Mouse (Mus musculus) midbrain, embryonic 11.5 days (tissue): Measurements from ENCODE around the gene Tmem210. TPM values are rescaled to one million over a fixed set of nuclear protein-coding genes. Genes with fewer than 3 reads are reported as not detected.

Source experiments
- ATAC-seq: fragments of 200-750 bp; cut with Nextera tagmentation; 2 replicates; pipeline ENCODE4 v1.8.0; 2017; ENCODE audit warnings: moderate TSS enrichment, moderate library complexity; ENCODE audit not compliant: low FRiP score
- DNase-seq: peaks from one replicate; pipeline ENCODE4 v3.0.0; 2015; ENCODE audit warnings: low spot score; ENCODE audit errors: missing footprints
- H3K27ac ChIP-seq: fragments of 300-500 bp; sonication (generic); 2 replicates; pipeline ENCODE4 v1.5.1; 2014; ENCODE audit warnings: low read depth, low read length
- H3K27me3 ChIP-seq: fragments of 300-500 bp; sonication (generic); 2 replicates; pipeline ENCODE4 v1.6.1; 2014; ENCODE audit warnings: mild to moderate bottlenecking, low read length, moderate library complexity, mixed read lengths; ENCODE audit not compliant: control insufficient read depth, insufficient read depth
- H3K36me3 ChIP-seq: fragments of 300-500 bp; sonication (generic); 2 replicates; pipeline ENCODE4 v1.6.1; 2014; ENCODE audit warnings: mild to moderate bottlenecking, low read length, moderate library complexity, mixed read lengths; ENCODE audit not compliant: control insufficient read depth, insufficient read depth
- H3K4me1 ChIP-seq: fragments of 300-500 bp; sonication (generic); 2 replicates; pipeline ENCODE4 v1.6.1; 2014; ENCODE audit warnings: low read length; ENCODE audit not compliant: control insufficient read depth, insufficient read depth
- H3K4me2 ChIP-seq: fragments of 300-500 bp; sonication (generic); 2 replicates; pipeline ENCODE4 v1.6.1; 2014; ENCODE audit warnings: mild to moderate bottlenecking, moderate library complexity
- H3K4me3 ChIP-seq: fragments of 300-500 bp; sonication (generic); 2 replicates; pipeline ENCODE4 v1.5.1; 2014; ENCODE audit warnings: low read depth, low read length
- H3K9ac ChIP-seq: fragments of 300-500 bp; sonication (generic); 2 replicates; pipeline ENCODE4 v1.6.1; 2014; ENCODE audit warnings: low read length
- H3K9me3 ChIP-seq: fragments of 300-500 bp; sonication (generic); 2 replicates; pipeline ENCODE4 v1.6.1; 2016; ENCODE audit warnings: low read length; ENCODE audit not compliant: control insufficient read depth
- WGBS: fragments of 180-500 bp; shearing (Covaris S2); extraction: QIAGEN DNeasy Blood & Tissue Kit; methylation state at CpG from one replicate; pipeline ENCODE4 v1.1.7; 2014; 5-methylcytosine and 5-hydroxymethylcytosine counted together
- polyA plus RNA-seq: library from polyadenylated mRNA; unstranded; fragments of >200 nt; fragmentation: Nextera tagmentation; extraction: Ambion mirVana; gene quantifications from 2 replicates; pipeline ENCODE4 v1.2.1, GENCODE M21; 2014

Gene Tmem210
- polyA plus RNA-seq, 1 experiment from 2014 or later = not detected

- no peaks in the 10 kb centered on the region for H3K9me3 ChIP-seq
- peak within 1 kb of the TSS; percentile 83 for H3K4me3 ChIP-seq
- H3K4me2 ChIP-seq = peak within 1 kb of the TSS; percentile 97
- H3K27ac ChIP-seq = peak within 1 kb of the TSS; percentile 59; the same call in 1 of the 2 replicates
- under 1% methylated on average over 55 of the region's 55 CpGs for WGBS
- DNase-seq (peak; percentile 100), ATAC-seq (peak; percentile 97)
- peak within 1 kb of the TSS; percentile 91 for H3K9ac ChIP-seq
- H3K4me1 ChIP-seq = peaks cover 20% of the 10 kb centered on the region
- H3K36me3 ChIP-seq = peaks cover 14% of the 10 kb centered on the region
- H3K27me3 ChIP-seq = no peaks in the 10 kb centered on the region
Observed at GRCm38 (mm10) chr2:25271827-25272511, 16.0 kb upstream of the Tmem210 start, which contains the start of the genes Ssna1 and Anapc2. TSS of gene Ssna1 (minus strand) at chr2:25272438. TSS of gene Anapc2 (plus strand) at chr2:25272478.

GRCm38 (mm10) chr2:25272515-25272914, 15.4 kb upstream of the Tmem210 start:
- no peak overlapping the region for H3K27ac ChIP-seq
- no peaks in the 10 kb centered on the region for H3K9me3 ChIP-seq
- H3K4me3 ChIP-seq = peak overlapping the region; percentile 83
- ATAC-seq (peak; percentile 71), DNase-seq (no peak)
- peak overlapping the region; percentile 70 for H3K4me2 ChIP-seq
- under 1% methylated on average over 26 of the region's 29 CpGs for WGBS
- H3K36me3 ChIP-seq = peaks cover 14% of the 10 kb centered on the region
- H3K4me1 ChIP-seq = peaks cover 20% of the 10 kb centered on the region
- no peaks in the 10 kb centered on the region for H3K27me3 ChIP-seq
- H3K9ac ChIP-seq = peak overlapping the region; percentile 91

GRCm38 (mm10) chr2:25273010-25273409, 14.9 kb upstream of the Tmem210 start:
- ATAC-seq (no peak), DNase-seq (peak; percentile 86)
- Histone ChIP-seq H3K36me3 (peaks cover 16% of the 10 kb centered on the region), H3K9ac (peak overlapping the region; percentile 91), H3K4me2 (peak overlapping the region; percentile 70), H3K4me1 (peaks cover 20% of the 10 kb centered on the region), H3K4me3 (peak overlapping the region; percentile 83), H3K27me3 (no peaks in the 10 kb centered on the region), H3K9me3 (no peaks in the 10 kb centered on the region), H3K27ac (no peak overlapping the region)
- 40% methylated on average over 16 of the region's 16 CpGs for WGBS

- ATAC-seq = no peak
- Histone ChIP-seq H3K36me3 (peaks cover 40% of the 10 kb centered on the region), H3K27ac (no peak overlapping the region)
Observed at GRCm38 (mm10) chr2:25278928-25279882, 8.7 kb upstream of the Tmem210 start.

GRCm38 (mm10) chr2:25285551-25285950, 2.4 kb upstream of the Tmem210 start:
- ATAC-seq (no peak), DNase-seq (no peak)
- H3K9me3 ChIP-seq = no peaks in the 10 kb centered on the region
- H3K4me2 ChIP-seq = no peak overlapping the region
- WGBS = 89% methylated on average over 2 of the region's 2 CpGs
- H3K27ac ChIP-seq = no peak overlapping the region
- no peak overlapping the region for H3K9ac ChIP-seq
- H3K36me3 ChIP-seq = peaks cover 32% of the 10 kb centered on the region
- H3K27me3 ChIP-seq = peaks cover 28% of the 10 kb centered on the region
- H3K4me1 ChIP-seq = no peaks in the 10 kb centered on the region
- H3K4me3 ChIP-seq = no peak overlapping the region

More at GRCm38 (mm10) chr2:25278928-25279882, 8.7 kb upstream of the Tmem210 start:
- Histone ChIP-seq H3K27me3 (no peaks in the 10 kb centered on the region), H3K4me3 (no peak overlapping the region), H3K9me3 (no peaks in the 10 kb centered on the region), H3K4me1 (no peaks in the 10 kb centered on the region), H3K4me2 (no peak overlapping the region), H3K9ac (no peak overlapping the region)
- peak; percentile 96 for DNase-seq
- 61% methylated on average over 13 of the region's 13 CpGs for WGBS

GRCm38 (mm10) chr2:25286314-25286713, 1.6 kb upstream of the Tmem210 start:
- 81% methylated on average over 1 of the region's 1 CpGs for WGBS
- Histone ChIP-seq H3K4me1 (no peaks in the 10 kb centered on the region), H3K27ac (no peak overlapping the region), H3K36me3 (peaks cover 27% of the 10 kb centered on the region), H3K27me3 (peaks cover 35% of the 10 kb centered on the region), H3K9ac (no peak overlapping the region), H3K4me2 (no peak overlapping the region), H3K9me3 (no peaks in the 10 kb centered on the region), H3K4me3 (no peak overlapping the region)
- DNase-seq (no peak), ATAC-seq (no peak)

GRCm38 (mm10) chr2:25286837-25287636, 908 bp upstream of the Tmem210 start:
- Histone ChIP-seq H3K9ac (no peak overlapping the region), H3K4me3 (no peak overlapping the region), H3K9me3 (no peaks in the 10 kb centered on the region), H3K4me1 (peaks cover under 1% of the 10 kb centered on the region; the same call in 1 of the 2 replicates), H3K4me2 (no peak overlapping the region), H3K27ac (no peak overlapping the region), H3K27me3 (peaks cover 43% of the 10 kb centered on the region), H3K36me3 (peaks cover 24% of the 10 kb centered on the region)
- 62% methylated on average over 7 of the region's 7 CpGs for WGBS
- no peak for DNase-seq
- ATAC-seq = no peak

- Histone ChIP-seq H3K36me3 (peaks cover 19% of the 10 kb centered on the region), H3K4me3 (no peak overlapping the region), H3K27me3 (peaks cover 54% of the 10 kb centered on the region), H3K4me2 (no peak overlapping the region), H3K4me1 (peaks cover 5% of the 10 kb centered on the region; the same call in 1 of the 2 replicates), H3K9ac (no peak overlapping the region), H3K9me3 (no peaks in the 10 kb centered on the region), H3K27ac (no peak overlapping the region)
- DNase-seq (no peak), ATAC-seq (no peak)
- WGBS = 77% methylated on average over 7 of the region's 7 CpGs
Observed at GRCm38 (mm10) chr2:25288734-25289345, 895 bp downstream of the Tmem210 start.
